Mouse (Mus musculus) cerebellum, adult 2 months (tissue): Measurements from ENCODE around the gene Rbms2. TPM values are rescaled to one million over a fixed set of nuclear protein-coding genes. Genes with fewer than 3 reads are reported as not detected.

Source experiments
- DNase-seq, 2 experiments: peaks; one replicate each; pipeline ENCODE4 v3.0.0; 2021
- H3K27ac ChIP-seq: fragments of 200-500 bp; 2 replicates; pipeline ENCODE4 v1.5.1; 2012; ENCODE audit warnings: low read length, control low read depth, inconsistent platforms; ENCODE audit not compliant: insufficient read depth
- H3K27me3 ChIP-seq: fragments of 200-500 bp; 2 replicates; pipeline ENCODE4 v1.6.1; 2012; ENCODE audit warnings: inconsistent platforms, mild to moderate bottlenecking, low read length, moderate library complexity; ENCODE audit not compliant: control insufficient read depth, insufficient read depth
- H3K4me1 ChIP-seq: fragments of 200-500 bp; 2 replicates; pipeline ENCODE4 v1.6.1; 2011; ENCODE audit warnings: low read length; ENCODE audit not compliant: control insufficient read depth, insufficient read depth
- H3K4me3 ChIP-seq: fragments of 200-500 bp; replicated peaks from 2 replicates; pipeline ENCODE3; 2011; ENCODE audit warnings: mild to moderate bottlenecking, low read depth, low read length, control low read depth; ENCODE audit not compliant: insufficient read depth
- CTCF ChIP-seq: fragments of 200-500 bp; IDR thresholded peaks from 2 replicates; pipeline ENCODE4 v1.5.1; 2011; ENCODE audit warnings: low read depth, mild to moderate bottlenecking, control low read depth, low read length, moderate library complexity, borderline replicate concordance; ENCODE audit not compliant: insufficient read depth
- POLR2A ChIP-seq: fragments of 200-500 bp; IDR thresholded peaks from 2 replicates; pipeline ENCODE4 v1.6.1; 2011; ENCODE audit warnings: low read length, control low read depth, borderline replicate concordance; ENCODE audit not compliant: insufficient read depth
- WGBS: fragments of 180-500 bp; shearing (Covaris S2); methylation state at CpG from one replicate; pipeline ENCODE4 v1.1.7; 2018; 5-methylcytosine and 5-hydroxymethylcytosine counted together
- polyA plus RNA-seq: library from polyadenylated mRNA; depleted of rRNA; stranded (reverse); fragments of >200 nt; gene quantifications from 2 replicates; pipeline ENCODE4 v1.2.3, GENCODE M21; 2012; rRNA removed

The Rbms2 gene
- polyA plus RNA-seq, 1 experiment, result 23.7 TPM

DNA sequence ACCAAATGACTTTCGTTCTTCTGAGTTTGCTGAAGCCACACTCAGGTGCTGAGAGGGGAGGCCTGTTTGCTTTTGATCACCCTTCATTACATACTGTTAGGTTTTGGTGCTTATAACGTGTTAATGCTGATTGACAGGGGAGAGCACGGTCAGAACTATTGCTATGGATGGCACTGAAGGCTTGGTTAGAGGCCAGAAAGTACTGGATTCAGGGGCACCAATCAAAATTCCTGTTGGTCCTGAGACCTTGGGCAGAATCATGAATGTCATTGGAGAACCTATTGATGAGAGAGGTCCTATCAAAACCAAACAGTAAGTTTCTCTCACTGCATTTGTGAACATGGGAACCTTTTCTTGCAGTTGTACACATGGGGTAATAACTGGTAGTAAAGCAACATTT is 95.9 kb downstream of the Rbms2 start:
- no peak for DNase-seq
- TF ChIP-seq POLR2A (no peak), CTCF (no peak)
- Histone ChIP-seq H3K4me3 (peak overlapping the region; percentile 93), H3K27ac (no peak overlapping the region; the same call in 1 of the 2 replicates), H3K4me1 (peaks cover 15% of the 10 kb centered on the region; the same call in 1 of the 2 replicates), H3K27me3 (no peaks in the 10 kb centered on the region)
- WGBS, result 2% methylated on average over 3 of the region's 3 CpGs

DNA sequence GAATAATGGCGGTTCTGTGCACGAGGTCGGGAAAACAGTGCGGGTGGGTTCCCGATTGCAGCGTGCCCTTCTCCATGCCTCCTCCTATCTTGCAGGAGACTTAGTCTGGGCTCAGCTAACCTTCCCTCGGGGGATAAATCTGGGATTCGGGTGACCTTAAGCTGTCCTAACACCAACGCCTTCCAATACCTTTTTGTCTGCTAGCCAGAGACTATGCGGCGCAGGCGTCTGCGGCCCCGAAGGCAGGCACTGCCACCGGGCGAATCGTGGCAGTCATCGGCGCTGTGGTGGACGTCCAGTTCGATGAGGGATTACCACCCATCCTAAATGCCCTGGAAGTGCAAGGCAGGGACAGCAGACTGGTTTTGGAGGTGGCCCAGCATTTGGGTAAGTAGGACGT is 96.4 kb downstream of the Rbms2 start:
- 0% methylated on average over 22 of the region's 22 CpGs for WGBS
- H3K4me1 ChIP-seq, result peaks cover 15% of the 10 kb centered on the region; the same call in 1 of the 2 replicates
- H3K4me3 ChIP-seq, result peak overlapping the region; percentile 93
- no peaks in the 10 kb centered on the region for H3K27me3 ChIP-seq
- TF ChIP-seq POLR2A (no peak), CTCF (no peak)
- peak in 1 of 2 experiments; percentile 57 for DNase-seq
- H3K27ac ChIP-seq, result peak overlapping the region; percentile 90

DNA sequence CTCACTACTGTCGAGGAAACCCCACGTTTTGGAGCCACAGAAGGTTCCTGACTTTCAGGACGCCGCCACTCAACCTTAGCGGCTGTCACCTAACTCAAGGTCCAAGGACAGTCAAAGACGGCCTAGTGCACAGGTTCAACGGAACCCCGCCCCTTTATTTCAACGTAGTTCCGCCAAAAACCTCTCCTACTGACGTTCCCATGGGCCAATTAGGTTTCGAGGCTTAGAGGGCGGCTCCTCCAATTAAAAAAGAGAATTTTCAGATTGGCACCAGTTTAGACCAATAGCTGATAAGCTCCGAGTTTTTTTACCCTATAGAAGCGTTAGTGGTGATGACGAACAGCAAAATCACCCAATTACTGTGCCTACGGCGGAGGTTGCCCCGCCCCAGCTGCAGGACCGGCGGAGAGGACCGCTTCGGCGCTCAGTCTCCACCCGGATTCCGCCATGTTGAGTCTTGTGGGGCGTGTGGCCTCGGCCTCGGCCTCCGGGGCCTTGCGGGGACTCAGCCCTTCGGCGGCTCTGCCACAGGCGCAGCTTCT is 97.1 kb downstream of the Rbms2 start, which contains the start of gene Atp5b:
Gene Atp5b (plus strand): TSS at position 394 of the 542 bp plus-strand sequence.
- H3K27ac ChIP-seq, result peak within 1 kb of the TSS; percentile 94
- peaks cover 12% of the 10 kb centered on the region; the same call in 1 of the 2 replicates for H3K4me1 ChIP-seq
- peak; percentile 99 to 100 for DNase-seq
- no peaks in the 10 kb centered on the region for H3K27me3 ChIP-seq
- WGBS, result under 1% methylated on average over 34 of the region's 34 CpGs
- TF ChIP-seq CTCF, result no peak
- peak; percentile 83 for TF ChIP-seq POLR2A
- peak within 1 kb of the TSS; percentile 93 for H3K4me3 ChIP-seq

- peaks cover 10% of the 10 kb centered on the region; the same call in 1 of the 2 replicates for H3K4me1 ChIP-seq
- TF ChIP-seq CTCF (no peak), POLR2A (no peak)
- no peak for DNase-seq
- H3K4me3 ChIP-seq, result peak overlapping the region; percentile 80
- no peaks in the 10 kb centered on the region for H3K27me3 ChIP-seq
- 8% methylated on average over 9 of the region's 9 CpGs for WGBS
- peak overlapping the region; percentile 94 for H3K27ac ChIP-seq
Measured at GRCm38 (mm10) chr10:128082477-128082808, 97.7 kb downstream of the Rbms2 start.

- TF ChIP-seq POLR2A (no peak), CTCF (no peak)
Measured at GRCm38 (mm10) chr10:128081807-128082476, 98.2 kb downstream of the Rbms2 start.

More at GRCm38 (mm10) chr10:128081807-128082476, 98.2 kb downstream of the Rbms2 start:
- DNase-seq, result peak; percentile 33 to 55
- WGBS, result 33% methylated on average over 6 of the region's 6 CpGs
- Histone ChIP-seq H3K27me3 (no peaks in the 10 kb centered on the region), H3K4me3 (peak overlapping the region; percentile 80), H3K27ac (peak overlapping the region; percentile 94; the same call in 1 of the 2 replicates), H3K4me1 (peaks cover 10% of the 10 kb centered on the region; the same call in 1 of the 2 replicates)

Other genes with a start within 250 kb of the Rbms2 start
- gene Hsd17b6, start 172.7 kb downstream of the Rbms2 start, polyA plus RNA-seq, result not detected in 2 replicates
- gene Prim1, start 165.1 kb downstream of the Rbms2 start, polyA plus RNA-seq, result 16.2 and 17.4 TPM in 2 replicates
- gene Naca, start 144.7 kb downstream of the Rbms2 start, polyA plus RNA-seq, result 209 and 230 TPM in 2 replicates
- 69.9 and 75.5 TPM in 2 replicates for gene Ptges3, start 121.3 kb downstream of the Rbms2 start, polyA plus RNA-seq
- 2,153 and 2,193 TPM in 2 replicates for gene Atp5b, start 97.0 kb downstream of the Rbms2 start, polyA plus RNA-seq
- 42.9 and 45.2 TPM in 2 replicates for gene Baz2a, start 88.7 kb downstream of the Rbms2 start, polyA plus RNA-seq
- gene Gls2, start 14.2 kb upstream of the Rbms2 start, polyA plus RNA-seq, result 68.3 and 77.7 TPM in 2 replicates
- gene Spryd4, start 31.5 kb upstream of the Rbms2 start, polyA plus RNA-seq, result 13.5 and 15.6 TPM in 2 replicates
- gene Mip, start 45.5 kb upstream of the Rbms2 start, polyA plus RNA-seq, result not detected in 2 replicates
- gene Timeless, start 51.8 kb upstream of the Rbms2 start, polyA plus RNA-seq, result 6.3 and 6.6 TPM in 2 replicates
- not detected in 2 replicates for gene Apon, start 73.8 kb upstream of the Rbms2 start, polyA plus RNA-seq
- not detected in 2 replicates for gene Apof, start 88.4 kb upstream of the Rbms2 start, polyA plus RNA-seq
- gene Stat2, start 90.3 kb upstream of the Rbms2 start, polyA plus RNA-seq, result 94.4 and 110 TPM in 2 replicates
- gene Il23a, start 118.5 kb upstream of the Rbms2 start, polyA plus RNA-seq, result 1.2 and 1.8 TPM in 2 replicates
- 42.6 and 48.5 TPM in 2 replicates for gene Pan2, start 123.0 kb upstream of the Rbms2 start, polyA plus RNA-seq
- 65.3 and 65.4 TPM in 2 replicates for gene Cnpy2, start 142.2 kb upstream of the Rbms2 start, polyA plus RNA-seq
- gene Cs, start 157.4 kb upstream of the Rbms2 start, polyA plus RNA-seq, result 251 and 252 TPM in 2 replicates
- gene Coq10a, start 188.7 kb upstream of the Rbms2 start, polyA plus RNA-seq, result 115 and 117 TPM in 2 replicates
- gene Ankrd52, start 196.8 kb upstream of the Rbms2 start, polyA plus RNA-seq, result 40.6 and 41.6 TPM in 2 replicates
- 0.13 TPM in 1 of 2 replicates, not detected in the other for gene Slc39a5, start 220.9 kb upstream of the Rbms2 start, polyA plus RNA-seq
- 78.9 and 83.6 TPM in 2 replicates for gene Nabp2, start 231.2 kb upstream of the Rbms2 start, polyA plus RNA-seq
- 88.0 and 90.5 TPM in 2 replicates for gene Rnf41, start 231.4 kb upstream of the Rbms2 start, polyA plus RNA-seq